Mouse (Mus musculus) urinary bladder, adult 18-20 months (tissue): Measurements from ENCODE around the gene Ulk3.

Experiments used
- DNase-seq, 2 experiments: peaks; one replicate each; pipeline ENCODE4 v3.0.0; 2022; ENCODE audit warnings: low spot score in 2 of 2, mixed read lengths in 2 of 2

Ulk3 gene

DNA sequence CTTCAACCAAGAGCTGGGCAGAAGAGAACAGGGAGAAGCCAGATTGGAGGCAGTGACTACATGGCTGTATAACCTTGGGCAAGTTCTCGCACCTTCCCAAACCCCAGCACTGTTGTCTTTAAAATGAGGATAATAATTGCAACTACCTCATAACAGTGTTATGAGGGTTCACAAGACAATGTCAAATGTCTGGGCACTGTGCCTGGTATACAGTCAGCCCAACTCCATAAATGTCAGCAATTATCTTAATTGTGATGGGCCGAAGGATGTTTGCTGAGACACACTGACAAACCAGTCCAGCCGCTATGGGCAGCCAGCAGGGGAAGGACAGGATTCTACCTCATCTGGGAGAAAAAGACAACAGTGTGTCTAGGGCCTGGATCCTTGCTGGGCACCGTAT is 25.5 kb downstream of the Ulk3 start:
- no peak for DNase-seq

- DNase-seq: no peak
These were observed 28.4 kb downstream of the Ulk3 start for GRCm38 (mm10) chr9:57617556-57618169.

GRCm38 (mm10) chr9:57618854-57619253 is 29.6 kb downstream of the Ulk3 start:
- no peak for DNase-seq

- DNase-seq: no peak
These were observed 31.4 kb downstream of the Ulk3 start, which contains the start of gene Lman1l for GRCm38 (mm10) chr9:57620674-57621073. Lman1l (minus strand) TSS chr9:57620774.

DNA sequence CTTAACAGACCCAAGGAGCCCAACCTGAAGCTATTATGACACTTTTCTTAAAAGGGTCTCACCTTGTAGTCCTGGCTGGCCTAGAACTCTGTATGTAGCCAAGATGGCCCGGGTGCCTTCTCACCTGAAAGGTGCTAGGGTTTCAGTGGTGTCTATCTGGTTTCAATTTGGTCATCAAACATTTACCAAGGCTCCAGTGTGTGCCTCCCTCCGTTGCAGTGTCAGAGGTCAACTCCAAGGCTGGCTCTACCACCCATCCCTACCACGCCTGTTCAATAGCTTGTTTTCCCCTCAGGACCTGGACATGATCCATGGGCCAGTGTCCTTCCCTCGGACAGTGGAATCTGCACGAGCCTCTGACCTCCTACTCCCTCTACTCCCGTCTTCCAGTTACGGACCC is 35.0 kb downstream of the Ulk3 start:
- DNase-seq: no peak

- no peak for DNase-seq
These were observed 36.6 kb downstream of the Ulk3 start for GRCm38 (mm10) chr9:57625674-57626500.

DNA sequence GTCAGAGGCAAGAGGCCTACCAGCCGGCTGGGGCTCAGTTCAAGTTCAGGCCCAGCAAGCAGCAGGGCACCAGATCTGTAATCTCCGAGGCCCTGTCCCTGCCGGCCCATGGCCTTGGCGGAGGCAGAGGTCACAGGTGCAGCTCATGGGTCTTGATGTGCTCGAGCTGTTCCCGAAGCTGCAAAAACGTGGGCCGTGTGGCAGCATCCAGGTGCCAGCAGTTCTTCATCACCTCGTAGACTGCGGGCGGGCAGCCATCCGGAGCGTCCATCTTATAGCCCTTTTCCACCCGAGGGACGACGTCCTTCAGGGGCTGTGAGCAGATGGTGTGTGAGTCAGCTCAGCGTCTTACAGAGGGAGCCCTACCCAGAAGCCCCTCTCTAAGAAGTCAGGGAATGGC is 37.9 kb downstream of the Ulk3 start:
- DNase-seq: no peak

DNA sequence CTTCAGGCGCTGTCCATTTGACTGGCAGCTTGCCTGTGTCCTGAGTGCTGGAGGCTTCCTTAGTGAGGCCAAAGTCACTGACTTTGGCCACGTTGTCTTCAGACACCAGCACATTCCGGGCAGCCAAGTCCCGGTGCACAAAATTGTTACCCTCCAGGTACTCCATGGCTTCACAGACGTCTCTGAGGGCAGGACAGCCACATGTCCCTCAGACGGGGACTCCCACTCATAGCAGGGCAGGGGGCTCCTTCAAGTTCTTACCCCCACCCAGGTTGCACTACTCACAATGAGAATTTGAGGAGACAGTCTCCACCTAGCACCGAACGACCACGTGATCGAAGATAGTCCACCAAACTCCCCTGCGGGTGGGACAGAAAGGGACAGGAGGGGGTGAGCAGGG is 38.6 kb downstream of the Ulk3 start:
- no peak for DNase-seq

- no peak for DNase-seq
These were observed 39.5 kb downstream of the Ulk3 start for GRCm38 (mm10) chr9:57628717-57629116.

GRCm38 (mm10) chr9:57629118-57629874 is 40.0 kb downstream of the Ulk3 start:
- DNase-seq: peak; percentile 64 to 80

DNA sequence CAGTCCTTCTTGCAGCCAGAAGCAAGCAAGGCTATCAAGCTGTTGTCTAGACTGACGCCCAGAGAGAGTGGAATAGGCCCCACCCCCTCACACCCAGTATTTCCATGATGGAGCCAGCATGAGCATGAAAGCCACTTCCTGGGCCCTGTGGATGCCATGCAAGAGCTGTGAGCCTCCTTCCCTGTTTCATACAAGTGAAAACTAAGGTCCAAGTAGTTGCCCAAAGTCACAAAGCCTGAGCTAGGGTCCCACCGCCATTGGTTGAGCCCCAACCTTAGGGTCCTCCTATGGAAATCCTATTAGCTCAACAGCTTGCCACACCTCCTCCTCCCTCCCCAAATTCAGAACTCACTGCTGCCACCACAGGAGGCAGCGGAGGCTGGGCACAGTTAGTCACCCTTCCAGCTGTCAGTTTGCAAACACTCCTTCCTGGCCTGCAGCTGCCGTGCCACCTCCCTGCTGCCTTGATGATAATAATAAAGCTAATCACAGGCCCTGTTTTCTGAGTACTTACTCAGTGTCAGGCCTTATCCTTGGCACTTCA is 44.3 kb downstream of the Ulk3 start:
- no peak for DNase-seq

DNA sequence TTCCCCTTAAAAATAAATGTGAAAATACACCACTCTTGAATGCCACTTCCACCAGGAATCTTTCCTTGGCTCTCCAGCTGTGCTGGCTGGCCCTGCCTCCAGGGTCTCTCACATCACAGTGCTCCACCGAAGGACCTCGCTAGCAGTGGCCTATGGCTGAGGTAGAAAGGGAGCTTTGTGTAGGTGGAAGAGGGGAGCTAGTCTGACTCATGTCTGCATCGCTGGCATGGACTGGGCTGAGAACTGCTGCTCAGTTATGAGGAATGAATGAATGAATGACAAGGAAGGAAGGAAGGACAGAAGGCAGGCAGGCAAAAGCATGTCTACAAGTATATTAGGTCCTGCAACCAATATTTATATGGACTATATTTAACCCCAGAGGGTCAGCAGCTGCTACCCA is 48.0 kb downstream of the Ulk3 start:
- no peak for DNase-seq

DNA sequence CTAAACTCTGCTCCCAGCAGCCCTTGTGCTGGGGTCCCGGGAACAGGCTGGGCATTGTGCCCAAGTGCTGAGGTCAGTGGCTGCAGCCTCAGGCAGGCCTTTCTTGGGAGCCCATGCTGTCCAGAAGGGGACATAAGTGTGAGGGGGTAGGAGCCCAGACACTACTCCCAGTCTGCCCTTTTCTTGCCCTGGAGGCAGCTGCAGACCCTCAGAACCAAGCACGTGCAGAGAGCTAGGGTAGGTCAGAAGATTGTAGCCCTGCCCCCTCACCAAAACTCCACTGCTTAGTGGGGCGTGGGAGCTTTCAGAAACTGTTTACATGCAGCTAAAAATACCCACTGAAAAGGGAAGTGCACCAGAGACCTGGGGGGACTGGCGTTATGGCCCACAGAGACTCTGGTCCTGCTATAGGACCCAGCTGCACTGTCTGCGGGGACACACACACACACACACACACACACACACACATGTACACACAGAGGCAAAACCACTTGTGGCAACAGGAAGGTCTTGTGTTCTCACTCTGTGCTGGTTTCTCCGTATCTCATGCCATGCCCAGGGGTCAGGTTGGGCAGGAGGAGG is 48.6 kb downstream of the Ulk3 start:
- DNase-seq: peak in 1 of 2 experiments; percentile 28

DNA sequence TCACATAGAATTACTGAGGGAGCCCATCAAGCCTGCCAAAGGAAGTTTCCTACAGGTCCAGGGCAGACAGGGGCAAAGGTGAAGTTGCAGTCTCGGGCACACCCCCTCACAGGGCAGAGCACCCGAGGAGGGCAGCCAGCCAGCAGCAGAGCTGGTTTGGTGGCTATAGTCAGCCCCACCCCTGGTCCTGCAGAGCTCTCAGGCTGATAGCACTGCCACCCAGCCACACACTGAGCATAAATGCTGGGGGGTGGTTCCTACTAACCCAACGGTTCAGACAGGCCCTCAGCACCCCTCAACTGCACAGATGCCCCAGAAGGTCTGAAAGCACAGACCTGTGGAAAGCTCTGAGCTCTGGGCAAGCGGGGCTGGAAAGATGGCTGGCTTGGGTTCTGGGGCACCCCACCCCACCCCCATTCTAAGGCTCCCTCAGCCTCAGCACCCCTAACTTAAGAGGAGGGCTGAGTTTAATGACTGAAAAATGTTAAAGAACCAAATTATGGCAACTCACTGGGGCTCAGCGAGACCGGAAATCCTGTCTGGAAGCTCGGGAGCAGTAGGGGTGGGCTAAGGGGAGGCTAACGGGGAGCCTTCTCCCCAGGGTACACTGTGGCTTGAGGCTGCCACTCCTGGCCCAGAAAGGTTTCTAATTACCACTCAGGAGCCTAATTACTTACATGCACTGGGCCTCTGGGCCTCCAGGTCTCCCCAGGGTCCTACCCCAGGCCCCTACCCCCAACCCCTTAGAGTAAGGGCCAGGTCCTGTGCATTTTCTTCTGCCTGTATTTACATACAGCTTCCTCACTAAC is 49.6 kb downstream of the Ulk3 start:
- DNase-seq: peak; percentile 65 to 83

GRCm38 (mm10) chr9:57639661-57640328 is 50.5 kb downstream of the Ulk3 start:
- no peak for DNase-seq

GRCm38 (mm10) chr9:57640384-57640783 is 51.1 kb downstream of the Ulk3 start:
- DNase-seq: peak; percentile 51 to 70

GRCm38 (mm10) chr9:57641022-57641421 is 51.8 kb downstream of the Ulk3 start:
- no peak for DNase-seq

DNA sequence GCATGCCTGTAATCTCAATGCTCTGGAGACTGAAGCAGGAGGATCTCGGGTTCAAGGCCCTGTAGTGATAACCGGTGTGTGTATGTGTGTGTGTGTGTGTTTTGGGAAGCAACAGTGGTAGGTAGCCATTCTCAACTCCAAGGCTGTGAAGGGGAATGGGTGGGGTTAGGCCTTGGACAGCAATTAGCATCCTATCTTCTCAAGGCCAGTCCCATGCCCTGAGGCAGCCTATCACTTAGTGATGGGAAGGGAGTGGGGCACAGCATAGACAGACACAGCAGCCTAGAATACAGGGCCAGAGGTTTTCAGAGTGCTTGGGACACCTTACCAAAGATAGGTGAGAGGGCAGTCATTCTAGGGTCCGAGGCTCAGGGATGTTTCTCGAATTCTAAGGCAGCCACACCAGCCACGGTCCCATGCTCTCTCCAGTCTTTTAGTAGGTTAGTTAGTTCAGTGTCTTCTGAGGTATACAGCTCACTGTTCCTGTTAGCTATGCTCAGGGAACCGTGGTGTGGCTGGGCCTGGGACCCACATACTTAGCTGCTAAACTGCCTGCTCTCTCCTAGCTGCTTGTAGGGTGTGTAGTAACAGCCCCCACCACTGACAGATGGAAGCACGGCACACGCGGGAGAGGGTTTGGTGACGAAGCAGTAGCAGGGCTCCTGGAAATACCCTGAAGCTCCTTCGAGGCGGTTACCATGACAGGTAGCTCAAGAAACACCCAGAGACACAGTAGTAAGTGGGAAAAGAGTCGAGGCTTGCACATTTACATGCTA is 52.7 kb downstream of the Ulk3 start:
- DNase-seq: no peak

- DNase-seq: no peak
These were observed 54.1 kb downstream of the Ulk3 start for GRCm38 (mm10) chr9:57643169-57643855.
